Mouse (Mus musculus) left cerebral cortex, adult 18-20 months (tissue): ENCODE data around the gene H60b. TPM values are rescaled to one million over a fixed set of nuclear protein-coding genes. Genes with fewer than 3 reads are reported as not detected.

Experiments used
- total RNA-seq, 2 experiments: library from RNA; stranded (reverse); gene quantifications; 2 replicates each; pipeline ENCODE4 v1.2.3; 2021

H60b gene
- total RNA-seq, 2 experiments from 2014 or later, result 0.33 to 0.37 TPM

Other genes starting within 250 kb of the H60b start
- gene 4930444G20Rik, start 90.5 kb upstream of the H60b start, total RNA-seq, result not detected
- under 1 TPM; 0.35 to 0.77 TPM for gene E030030I06Rik, start 9.3 kb upstream of the H60b start, total RNA-seq
- gene Raet1e, start within 50 bp of the H60b start, total RNA-seq, result not detected
- not detected for gene Raet1d, start 202.0 kb downstream of the H60b start, total RNA-seq